Mouse (Mus musculus): ENCODE data around the gene Sstr3. TPM values are rescaled to one million over a fixed set of nuclear protein-coding genes. Genes with fewer than 3 reads are reported as not detected.

Gene Sstr3
- polyA plus RNA-seq, 1 experiment from 2014 or later, result 0.12 TPM

- ATAC-seq (ENCODE audit: insufficient number of reproducible peaks, insufficient read depth, low FRiP score, low read depth), result no peak
- no peak overlapping the region for H3K4me2 ChIP-seq (replicated peaks; ENCODE audit: low read depth, low read length)
- H3K27me3 ChIP-seq (ENCODE audit: control insufficient read depth, insufficient read depth, low read length), result no peaks in the 10 kb centered on the region
- WGBS, result 62% methylated on average over 7 of the region's 7 CpGs
- no peak overlapping the region for H3K27ac ChIP-seq (ENCODE audit: low read length)
- no peaks in the 10 kb centered on the region for H3K36me3 ChIP-seq (ENCODE audit: control insufficient read depth, insufficient read depth, low read length)
- H3K4me1 ChIP-seq (ENCODE audit: control insufficient read depth, insufficient read depth, low read length), result peaks cover 4% of the 10 kb centered on the region; the same call in 1 of the 2 replicates
- no peak overlapping the region for H3K4me3 ChIP-seq (ENCODE audit: low read depth, low read length)
- no peak overlapping the region for H3K9ac ChIP-seq (replicated peaks; ENCODE audit: low read depth, low read length)
- H3K9me3 ChIP-seq (ENCODE audit: control insufficient read depth, low read depth, low read length), result peaks cover 4% of the 10 kb centered on the region; the same call in 1 of the 2 replicates
Observed at GRCm38 (mm10) chr15:78508443-78508842, 36.0 kb downstream of the Sstr3 start.

- Histone ChIP-seq H3K4me1 (ENCODE audit: control insufficient read depth, insufficient read depth, low read length) (peaks cover 4% of the 10 kb centered on the region; the same call in 1 of the 2 replicates), H3K36me3 (ENCODE audit: control insufficient read depth, insufficient read depth, low read length) (no peaks in the 10 kb centered on the region), H3K4me3 (ENCODE audit: low read depth, low read length) (no peak overlapping the region), H3K4me2 (replicated peaks; ENCODE audit: low read depth, low read length) (no peak overlapping the region), H3K27ac (ENCODE audit: low read length) (no peak overlapping the region), H3K9me3 (ENCODE audit: control insufficient read depth, low read depth, low read length) (peaks cover 4% of the 10 kb centered on the region; the same call in 1 of the 2 replicates), H3K9ac (replicated peaks; ENCODE audit: low read depth, low read length) (no peak overlapping the region), H3K27me3 (ENCODE audit: control insufficient read depth, insufficient read depth, low read length) (no peaks in the 10 kb centered on the region)
- ATAC-seq (ENCODE audit: insufficient number of reproducible peaks, insufficient read depth, low FRiP score, low read depth), result no peak
- 70% methylated on average over 3 of the region's 3 CpGs for WGBS
Observed at GRCm38 (mm10) chr15:78505541-78505940, 38.9 kb downstream of the Sstr3 start.

- WGBS, result 93% methylated on average over 5 of the region's 5 CpGs
- Histone ChIP-seq H3K27ac (ENCODE audit: low read length) (no peak overlapping the region), H3K9ac (replicated peaks; ENCODE audit: low read depth, low read length) (no peak overlapping the region), H3K4me1 (ENCODE audit: control insufficient read depth, insufficient read depth, low read length) (peaks cover 2% of the 10 kb centered on the region; the same call in 1 of the 2 replicates), H3K9me3 (ENCODE audit: control insufficient read depth, low read depth, low read length) (peaks cover 4% of the 10 kb centered on the region; the same call in 1 of the 2 replicates), H3K36me3 (ENCODE audit: control insufficient read depth, insufficient read depth, low read length) (no peaks in the 10 kb centered on the region), H3K4me2 (replicated peaks; ENCODE audit: low read depth, low read length) (no peak overlapping the region), H3K4me3 (ENCODE audit: low read depth, low read length) (no peak overlapping the region), H3K27me3 (ENCODE audit: control insufficient read depth, insufficient read depth, low read length) (no peaks in the 10 kb centered on the region)
- ATAC-seq (ENCODE audit: insufficient number of reproducible peaks, insufficient read depth, low FRiP score, low read depth), result no peak
Observed at GRCm38 (mm10) chr15:78504816-78505215, 39.7 kb downstream of the Sstr3 start.

GRCm38 (mm10) chr15:78504013-78504412 lies 40.5 kb downstream of the Sstr3 start:
- no peak overlapping the region for H3K4me2 ChIP-seq (replicated peaks; ENCODE audit: low read depth, low read length)
- peaks cover 4% of the 10 kb centered on the region; the same call in 1 of the 2 replicates for H3K9me3 ChIP-seq (ENCODE audit: control insufficient read depth, low read depth, low read length)
- H3K27ac ChIP-seq (ENCODE audit: low read length), result no peak overlapping the region
- no peaks in the 10 kb centered on the region for H3K36me3 ChIP-seq (ENCODE audit: control insufficient read depth, insufficient read depth, low read length)
- H3K4me1 ChIP-seq (ENCODE audit: control insufficient read depth, insufficient read depth, low read length), result no peaks in the 10 kb centered on the region
- no peak overlapping the region for H3K4me3 ChIP-seq (ENCODE audit: low read depth, low read length)
- H3K9ac ChIP-seq (replicated peaks; ENCODE audit: low read depth, low read length), result no peak overlapping the region
- no peaks in the 10 kb centered on the region for H3K27me3 ChIP-seq (ENCODE audit: control insufficient read depth, insufficient read depth, low read length)
- ATAC-seq (ENCODE audit: insufficient number of reproducible peaks, insufficient read depth, low FRiP score, low read depth), result no peak
- 87% methylated on average over 1 of the region's 1 CpGs for WGBS

GRCm38 (mm10) chr15:78502437-78503132 lies 41.9 kb downstream of the Sstr3 start:
- H3K4me1 ChIP-seq (ENCODE audit: control insufficient read depth, insufficient read depth, low read length), result no peaks in the 10 kb centered on the region
- H3K27me3 ChIP-seq (ENCODE audit: control insufficient read depth, insufficient read depth, low read length), result no peaks in the 10 kb centered on the region
- no peak overlapping the region for H3K9ac ChIP-seq (replicated peaks; ENCODE audit: low read depth, low read length)
- ATAC-seq (ENCODE audit: insufficient number of reproducible peaks, insufficient read depth, low FRiP score, low read depth), result no peak
- no peak overlapping the region for H3K4me2 ChIP-seq (replicated peaks; ENCODE audit: low read depth, low read length)
- H3K9me3 ChIP-seq (ENCODE audit: control insufficient read depth, low read depth, low read length), result peaks cover 4% of the 10 kb centered on the region; the same call in 1 of the 2 replicates
- no peak overlapping the region for H3K4me3 ChIP-seq (ENCODE audit: low read depth, low read length)
- H3K27ac ChIP-seq (ENCODE audit: low read length), result no peak overlapping the region
- 65% methylated on average over 18 of the region's 18 CpGs for WGBS
- H3K36me3 ChIP-seq (ENCODE audit: control insufficient read depth, insufficient read depth, low read length), result no peaks in the 10 kb centered on the region

- H3K4me3 ChIP-seq (ENCODE audit: low read depth, low read length), result no peak within 1 kb of the TSS
- no peaks in the 10 kb centered on the region for H3K9me3 ChIP-seq (ENCODE audit: control insufficient read depth, low read depth, low read length)
- ATAC-seq (ENCODE audit: insufficient number of reproducible peaks, insufficient read depth, low FRiP score, low read depth), result no peak
- no peak within 1 kb of the TSS for H3K4me2 ChIP-seq (replicated peaks; ENCODE audit: low read depth, low read length)
- no peaks in the 10 kb centered on the region for H3K36me3 ChIP-seq (ENCODE audit: control insufficient read depth, insufficient read depth, low read length)
- WGBS, result 81% methylated on average over 11 of the region's 11 CpGs
- H3K27ac ChIP-seq (ENCODE audit: low read length), result no peak within 1 kb of the TSS
- no peak within 1 kb of the TSS for H3K9ac ChIP-seq (replicated peaks; ENCODE audit: low read depth, low read length)
- H3K4me1 ChIP-seq (ENCODE audit: control insufficient read depth, insufficient read depth, low read length), result no peaks in the 10 kb centered on the region
- no peaks in the 10 kb centered on the region for H3K27me3 ChIP-seq (ENCODE audit: control insufficient read depth, insufficient read depth, low read length)
Observed at GRCm38 (mm10) chr15:78494968-78495406, 49.5 kb downstream of the Sstr3 start, which contains the start of gene Il2rb. Gene Il2rb, minus strand, starts transcription at chr15:78495271.

- no peaks in the 10 kb centered on the region for H3K36me3 ChIP-seq (ENCODE audit: control insufficient read depth, insufficient read depth, low read length)
- H3K4me1 ChIP-seq (ENCODE audit: control insufficient read depth, insufficient read depth, low read length), result no peaks in the 10 kb centered on the region
- no peaks in the 10 kb centered on the region for H3K27me3 ChIP-seq (ENCODE audit: control insufficient read depth, insufficient read depth, low read length)
- WGBS, result 75% methylated on average over 10 of the region's 10 CpGs
- 0 out of 2 replicates have a peak, but pooled peaks have one; percentile 37 for ATAC-seq (ENCODE audit: insufficient number of reproducible peaks, insufficient read depth, low FRiP score, low read depth)
- H3K9me3 ChIP-seq (ENCODE audit: control insufficient read depth, low read depth, low read length), result no peaks in the 10 kb centered on the region
- H3K9ac ChIP-seq (replicated peaks; ENCODE audit: low read depth, low read length), result no peak overlapping the region
- H3K27ac ChIP-seq (ENCODE audit: low read length), result no peak overlapping the region
- no peak overlapping the region for H3K4me2 ChIP-seq (replicated peaks; ENCODE audit: low read depth, low read length)
- H3K4me3 ChIP-seq (ENCODE audit: low read depth, low read length), result no peak overlapping the region
Observed at GRCm38 (mm10) chr15:78493401-78494010, 51.0 kb downstream of the Sstr3 start.

- Histone ChIP-seq H3K4me3 (ENCODE audit: low read depth, low read length) (no peak overlapping the region), H3K9ac (replicated peaks; ENCODE audit: low read depth, low read length) (no peak overlapping the region), H3K9me3 (ENCODE audit: control insufficient read depth, low read depth, low read length) (no peaks in the 10 kb centered on the region), H3K36me3 (ENCODE audit: control insufficient read depth, insufficient read depth, low read length) (no peaks in the 10 kb centered on the region), H3K4me2 (replicated peaks; ENCODE audit: low read depth, low read length) (no peak overlapping the region), H3K27ac (ENCODE audit: low read length) (no peak overlapping the region), H3K27me3 (ENCODE audit: control insufficient read depth, insufficient read depth, low read length) (no peaks in the 10 kb centered on the region), H3K4me1 (ENCODE audit: control insufficient read depth, insufficient read depth, low read length) (no peaks in the 10 kb centered on the region)
- ATAC-seq (ENCODE audit: insufficient number of reproducible peaks, insufficient read depth, low FRiP score, low read depth), result no peak
- 82% methylated on average over 3 of the region's 3 CpGs for WGBS
Observed at GRCm38 (mm10) chr15:78491301-78491700, 53.2 kb downstream of the Sstr3 start.

Measured in stomach, embryonic 14.5 days (tissue).